Mouse (Mus musculus): ENCODE measurements around the gene Ppp2r5d. TPM values are rescaled to one million over a fixed set of nuclear protein-coding genes. Genes with fewer than 3 reads are reported as not detected.

The Ppp2r5d gene
- polyA plus RNA-seq, 2 experiments = 83.2 to 115 TPM

DNA sequence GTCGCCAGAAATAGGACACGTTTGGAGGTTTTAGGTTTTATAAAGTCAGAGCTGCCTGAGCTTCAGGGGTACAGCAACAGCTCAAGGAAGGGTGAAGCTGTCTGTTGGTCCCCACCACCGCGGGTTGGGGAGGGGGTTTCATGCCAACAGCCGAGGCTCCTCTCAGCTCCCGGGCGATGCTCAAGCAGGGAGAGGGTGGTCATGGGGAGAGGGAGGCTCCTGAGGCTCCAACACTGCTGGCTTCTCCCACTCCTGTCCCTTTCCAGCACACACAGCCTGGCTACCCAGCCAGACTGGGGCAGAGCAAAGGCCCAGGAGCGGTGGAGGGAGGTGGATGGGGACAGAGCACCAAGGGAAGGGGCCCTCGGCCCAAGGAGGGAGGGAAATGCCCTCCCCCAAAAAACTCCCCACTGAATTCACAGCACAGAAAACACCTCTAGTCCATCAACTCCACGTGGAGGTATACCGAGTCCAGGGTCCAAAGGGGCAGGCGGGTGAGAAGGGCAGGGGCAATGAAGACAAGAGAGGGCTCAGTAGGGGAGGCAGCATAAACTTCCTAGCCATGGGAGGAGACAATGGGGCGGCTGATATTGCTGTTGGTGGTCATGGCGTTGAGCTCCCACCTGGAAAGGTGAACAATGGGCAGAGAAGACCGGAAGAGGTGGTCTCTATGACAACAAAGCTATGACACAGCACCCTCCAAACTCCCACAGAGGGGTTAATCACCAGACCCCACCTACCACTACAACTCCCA is 30.2 kb downstream of the Ppp2r5d start:
- Histone ChIP-seq H3K4me2 (replicated peaks; ENCODE audit: low read depth, low read length, severe bottlenecking) (peak overlapping the region; percentile 66), H3K4me3 (replicated peaks; ENCODE audit: low read length) (peak overlapping the region; percentile 66), H3K27ac (replicated peaks; ENCODE audit: low read depth, low read length) (peak overlapping the region; percentile 87), H3K9me3 (ENCODE audit: control insufficient read depth, low read length) (no peaks in the 10 kb centered on the region), H3K27me3 (ENCODE audit: control insufficient read depth, insufficient read depth, low read length) (no peaks in the 10 kb centered on the region), H3K9ac (ENCODE audit: low read depth, low read length, severe bottlenecking) (peak overlapping the region; percentile 73), H3K4me1 (ENCODE audit: control insufficient read depth, insufficient read depth, low read length) (peaks cover 24% of the 10 kb centered on the region), H3K36me3 (ENCODE audit: control insufficient read depth, insufficient read depth, low read length) (peaks cover 53% of the 10 kb centered on the region)
- 21% methylated on average over 15 of the region's 15 CpGs for WGBS
- no peak for TF ChIP-seq POLR2A (IDR thresholded peaks at IDR 0.05; ENCODE audit: borderline replicate concordance, extremely low read depth, insufficient read depth, insufficient read length)
- ATAC-seq (ENCODE audit: low FRiP score, low read depth) (peak; percentile 23; the same call in 1 of the 2 replicates), DNase-seq (ENCODE audit: low spot score) (no peak)

DNA sequence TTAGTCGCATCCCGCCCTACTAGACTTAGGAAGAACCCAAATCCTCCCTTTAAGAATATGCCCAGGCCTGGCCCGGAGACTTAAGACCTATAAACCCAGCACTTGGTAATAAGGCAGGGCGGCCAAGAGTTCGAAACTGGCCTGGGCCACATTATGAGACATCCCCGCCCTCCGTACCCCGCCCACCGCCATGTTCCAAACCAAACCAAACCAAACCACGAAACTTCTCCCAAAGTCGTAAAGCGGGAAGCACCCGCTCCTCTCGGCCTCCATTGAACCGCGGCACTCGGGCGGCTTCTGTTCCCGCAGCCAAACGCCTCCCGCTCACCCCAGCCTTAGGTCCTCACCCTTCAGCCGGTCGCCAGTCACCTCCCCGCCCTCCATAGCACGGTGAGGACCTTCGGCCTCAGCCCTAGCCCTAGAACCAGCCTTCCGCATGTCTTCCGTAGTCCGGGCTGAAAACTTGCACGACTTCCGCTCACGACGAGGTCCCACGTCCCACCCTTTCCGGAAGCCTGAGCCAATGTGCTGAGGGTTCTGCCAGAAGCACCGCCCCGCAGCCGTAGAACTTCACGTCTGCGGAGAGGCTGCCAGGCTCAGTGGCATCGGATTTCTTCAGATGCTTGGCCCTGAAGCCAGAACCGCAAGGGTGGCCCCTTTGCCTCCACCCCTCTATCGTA is 30.9 kb downstream of the Ppp2r5d start, which contains the start of gene Rrp36:
Gene Rrp36, minus strand, starts transcription at position 503 of the 680 bp plus-strand sequence.
- Histone ChIP-seq H3K27me3 (ENCODE audit: control insufficient read depth, insufficient read depth, low read length) (no peaks in the 10 kb centered on the region), H3K4me1 (ENCODE audit: control insufficient read depth, insufficient read depth, low read length) (peaks cover 17% of the 10 kb centered on the region), H3K27ac (replicated peaks; ENCODE audit: low read depth, low read length) (peak within 1 kb of the TSS; percentile 87), H3K9me3 (ENCODE audit: control insufficient read depth, low read length) (no peaks in the 10 kb centered on the region), H3K4me3 (replicated peaks; ENCODE audit: low read length) (peak within 1 kb of the TSS; percentile 66), H3K4me2 (replicated peaks; ENCODE audit: low read depth, low read length, severe bottlenecking) (peak within 1 kb of the TSS; percentile 66), H3K36me3 (ENCODE audit: control insufficient read depth, insufficient read depth, low read length) (peaks cover 60% of the 10 kb centered on the region), H3K9ac (ENCODE audit: low read depth, low read length, severe bottlenecking) (peak within 1 kb of the TSS; percentile 73)
- WGBS = 1% methylated on average over 42 of the region's 43 CpGs
- ATAC-seq (ENCODE audit: low FRiP score, low read depth) (peak; percentile 91), DNase-seq (ENCODE audit: low spot score) (peak; percentile 94)
- TF ChIP-seq POLR2A (IDR thresholded peaks at IDR 0.05; ENCODE audit: borderline replicate concordance, extremely low read depth, insufficient read depth, insufficient read length) = no peak

GRCm38 (mm10) chr17:46669911-46670310 is 35.0 kb downstream of the Ppp2r5d start:
- ATAC-seq (ENCODE audit: low FRiP score, low read depth) (no peak), DNase-seq (ENCODE audit: low spot score) (no peak)
- no peak for TF ChIP-seq POLR2A (IDR thresholded peaks at IDR 0.05; ENCODE audit: borderline replicate concordance, extremely low read depth, insufficient read depth, insufficient read length)
- H3K27me3 ChIP-seq (ENCODE audit: control insufficient read depth, insufficient read depth, low read length) = no peaks in the 10 kb centered on the region
- WGBS = 91% methylated on average over 10 of the region's 10 CpGs
- no peaks in the 10 kb centered on the region for H3K9me3 ChIP-seq (ENCODE audit: control insufficient read depth, low read length)
- H3K27ac ChIP-seq (replicated peaks; ENCODE audit: low read depth, low read length) = no peak overlapping the region
- H3K4me3 ChIP-seq (replicated peaks; ENCODE audit: low read length) = no peak overlapping the region
- H3K9ac ChIP-seq (ENCODE audit: low read depth, low read length, severe bottlenecking) = no peak overlapping the region
- no peak overlapping the region for H3K4me2 ChIP-seq (replicated peaks; ENCODE audit: low read depth, low read length, severe bottlenecking)
- H3K4me1 ChIP-seq (ENCODE audit: control insufficient read depth, insufficient read depth, low read length) = peaks cover 13% of the 10 kb centered on the region
- peaks cover 59% of the 10 kb centered on the region for H3K36me3 ChIP-seq (ENCODE audit: control insufficient read depth, insufficient read depth, low read length)

DNA sequence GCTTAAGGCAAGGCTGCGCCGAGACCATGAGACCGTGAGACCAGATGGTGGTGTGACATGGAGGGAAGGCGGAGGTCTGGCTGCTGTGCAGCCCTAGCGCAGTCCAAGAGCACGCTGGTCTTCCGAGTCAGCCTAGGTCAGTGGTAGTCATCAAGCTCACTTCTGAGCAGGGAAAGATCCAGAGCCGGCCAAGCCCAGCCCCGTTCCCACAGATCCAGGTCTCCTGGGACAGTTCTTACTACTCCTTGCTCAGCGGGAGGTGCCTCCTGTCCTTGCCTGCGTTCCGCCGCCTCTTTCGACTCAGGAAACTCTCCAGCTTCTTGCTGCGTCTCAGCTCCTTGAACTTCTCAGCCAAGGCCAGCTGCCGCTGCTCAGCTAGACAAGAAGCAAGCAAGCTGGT is 37.2 kb downstream of the Ppp2r5d start:
- H3K4me3 ChIP-seq (replicated peaks; ENCODE audit: low read length) = no peak overlapping the region
- no peak overlapping the region for H3K4me2 ChIP-seq (replicated peaks; ENCODE audit: low read depth, low read length, severe bottlenecking)
- DNase-seq (ENCODE audit: low spot score) = peak; percentile 15
- H3K9ac ChIP-seq (ENCODE audit: low read depth, low read length, severe bottlenecking) = no peak overlapping the region
- 90% methylated on average over 16 of the region's 16 CpGs for WGBS
- no peak for TF ChIP-seq POLR2A (IDR thresholded peaks at IDR 0.05; ENCODE audit: borderline replicate concordance, extremely low read depth, insufficient read depth, insufficient read length)
- no peaks in the 10 kb centered on the region for H3K27me3 ChIP-seq (ENCODE audit: control insufficient read depth, insufficient read depth, low read length)
- peaks cover 77% of the 10 kb centered on the region for H3K36me3 ChIP-seq (ENCODE audit: control insufficient read depth, insufficient read depth, low read length)
- no peaks in the 10 kb centered on the region for H3K9me3 ChIP-seq (ENCODE audit: control insufficient read depth, low read length)
- no peaks in the 10 kb centered on the region for H3K4me1 ChIP-seq (ENCODE audit: control insufficient read depth, insufficient read depth, low read length)
- H3K27ac ChIP-seq (replicated peaks; ENCODE audit: low read depth, low read length) = no peak overlapping the region
- no peak for ATAC-seq (ENCODE audit: low FRiP score, low read depth)

DNA sequence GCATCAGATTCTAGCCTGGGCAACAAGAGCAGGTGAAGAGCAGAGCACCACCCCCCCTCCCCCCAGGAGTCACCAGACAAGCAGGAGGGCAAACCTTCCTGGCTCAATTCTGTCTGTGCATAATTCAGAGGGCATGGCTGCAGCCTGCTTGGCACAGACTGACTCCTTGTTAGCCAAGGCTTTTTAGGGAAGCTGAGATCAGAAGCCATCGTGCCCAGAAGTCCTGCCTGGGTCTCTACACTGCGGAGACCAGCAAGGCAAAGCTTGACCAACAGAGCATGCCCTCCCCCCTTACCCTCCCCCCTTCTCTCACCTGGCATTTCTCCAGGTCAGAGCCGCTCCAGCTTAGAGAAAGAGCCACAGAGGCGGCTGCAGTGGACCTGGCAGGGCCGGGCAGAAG is 42.2 kb downstream of the Ppp2r5d start:
- Histone ChIP-seq H3K36me3 (ENCODE audit: control insufficient read depth, insufficient read depth, low read length) (peaks cover 95% of the 10 kb centered on the region), H3K9ac (ENCODE audit: low read depth, low read length, severe bottlenecking) (no peak overlapping the region), H3K9me3 (ENCODE audit: control insufficient read depth, low read length) (no peaks in the 10 kb centered on the region), H3K4me1 (ENCODE audit: control insufficient read depth, insufficient read depth, low read length) (no peaks in the 10 kb centered on the region), H3K4me3 (replicated peaks; ENCODE audit: low read length) (no peak overlapping the region), H3K27ac (replicated peaks; ENCODE audit: low read depth, low read length) (no peak overlapping the region), H3K4me2 (replicated peaks; ENCODE audit: low read depth, low read length, severe bottlenecking) (no peak overlapping the region), H3K27me3 (ENCODE audit: control insufficient read depth, insufficient read depth, low read length) (no peaks in the 10 kb centered on the region)
- no peak for DNase-seq (ENCODE audit: low spot score)
- ATAC-seq (ENCODE audit: low FRiP score, low read depth) = no peak
- TF ChIP-seq POLR2A (IDR thresholded peaks at IDR 0.05; ENCODE audit: borderline replicate concordance, extremely low read depth, insufficient read depth, insufficient read length) = no peak
- WGBS = 85% methylated on average over 5 of the region's 5 CpGs
